Mouse (Mus musculus) inflammation-experienced regulatory T-cells, adult 16 weeks (primary cell): ENCODE data around the gene Alx1. TPM values are rescaled to one million over a fixed set of nuclear protein-coding genes. Genes with fewer than 3 reads are reported as not detected.

Source experiments
- polyA plus RNA-seq: library from polyadenylated mRNA; unstranded; fragments of 100-300 nt; shearing (Covaris generic); gene quantifications from one replicate; pipeline ENCODE4 v1.2.1, GENCODE M21; 2017

Gene Alx1
- not detected for polyA plus RNA-seq

GRCm38 (mm10) chr10:103029730-103030490 is at the start of gene Alx1:
Alx1 (minus strand) TSS chr10:103030215.

Other genes with a start within 250 kb of the Alx1 start
- gene Lrriq1, start 206.1 kb upstream of the Alx1 start, polyA plus RNA-seq: not detected